Mouse (Mus musculus): ENCODE measurements around the gene Lrrc10b. TPM values are rescaled to one million over a fixed set of nuclear protein-coding genes. Genes with fewer than 3 reads are reported as not detected.

The Lrrc10b gene
- polyA plus RNA-seq, 2 experiments, result 0.06 to 0.08 TPM

DNA sequence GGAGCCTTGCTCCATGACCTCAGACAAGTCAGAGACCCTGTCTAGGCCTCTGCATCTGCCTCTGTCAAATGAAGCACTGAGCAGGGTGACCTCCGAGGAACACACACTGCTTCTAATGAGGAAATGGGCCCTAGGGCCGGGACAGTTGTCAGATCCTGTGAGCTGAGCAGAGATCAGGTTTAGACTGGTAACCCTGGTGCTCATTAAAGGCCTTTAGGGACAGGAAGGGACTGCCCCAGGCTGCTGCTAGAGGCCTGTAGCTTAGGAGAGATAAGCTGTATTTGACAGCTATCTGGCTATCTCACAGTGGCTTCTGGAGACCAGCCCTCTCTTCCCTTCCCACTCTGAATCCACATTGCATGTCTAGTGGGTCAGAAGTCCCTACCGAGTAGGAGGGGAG, 25.9 kb downstream of the Lrrc10b start:
- no peaks in the 10 kb centered on the region for H3K36me3 ChIP-seq (replicated peaks; ENCODE audit: control insufficient read depth, insufficient read depth, low read depth)
- H3K9me3 ChIP-seq (ENCODE audit: control insufficient read depth, low read length), result no peaks in the 10 kb centered on the region
- WGBS (ENCODE audit: insufficient replicate concordance), result 6% methylated on average over 3 of the region's 3 CpGs
- H3K9ac ChIP-seq (replicated peaks), result no peak overlapping the region
- no peak overlapping the region for H3K4me3 ChIP-seq (ENCODE audit: insufficient read depth in 1 of 2, low read depth in 2 of 2, low read length in 2 of 2)
- no peaks in the 10 kb centered on the region for H3K27me3 ChIP-seq (ENCODE audit: control insufficient read depth, insufficient read depth, low read length)
- ATAC-seq (ENCODE audit: insufficient read depth), result peak; percentile 73
- H3K4me2 ChIP-seq (ENCODE audit: low read depth), result peak overlapping the region; percentile 18; the same call in 1 of the 2 replicates
- peak; percentile 28 to 37 (median 28) for DNase-seq (ENCODE audit: low read depth in 3 of 3, low spot score in 3 of 3)
- H3K4me1 ChIP-seq (replicated peaks; ENCODE audit: control insufficient read depth in 2 of 2, insufficient read depth in 2 of 2, low read length in 1 of 2), result peaks cover 0 to 11% of the 10 kb centered on the region in 2 experiments; a peak in 3 of 4 replicates
- TF ChIP-seq EP300 (IDR thresholded peaks at IDR 0.05; ENCODE audit: low read depth), result peak; percentile 48
- no peak for TF ChIP-seq CTCF (IDR thresholded peaks at IDR 0.05; ENCODE audit: low read depth)
- H3K27ac ChIP-seq, result no peak overlapping the region

DNA sequence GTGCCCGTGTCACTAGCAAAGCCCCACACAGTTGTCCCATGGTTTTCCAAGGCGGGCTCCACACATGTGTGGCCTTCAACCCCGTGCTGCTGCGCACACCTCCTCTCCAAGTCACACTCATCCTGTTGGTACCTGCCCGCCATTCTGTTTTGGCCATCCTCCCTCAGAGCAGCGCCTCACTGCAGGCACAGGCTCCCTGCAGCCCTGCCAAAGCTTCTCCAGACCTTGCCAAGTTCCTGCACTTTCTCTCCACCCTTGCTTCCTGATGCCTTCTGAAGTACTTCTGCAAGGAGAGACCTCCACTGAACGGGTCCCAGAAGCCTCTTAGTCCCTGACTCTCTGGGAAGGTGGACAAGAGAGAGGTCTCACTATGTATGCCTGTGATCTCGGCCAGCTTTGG, 27.9 kb downstream of the Lrrc10b start:
- no peaks in the 10 kb centered on the region for H3K9me3 ChIP-seq (ENCODE audit: control insufficient read depth, low read length)
- H3K27me3 ChIP-seq (ENCODE audit: control insufficient read depth, insufficient read depth, low read length), result no peaks in the 10 kb centered on the region
- no peak for DNase-seq (ENCODE audit: low read depth in 3 of 3, low spot score in 3 of 3)
- H3K36me3 ChIP-seq (replicated peaks; ENCODE audit: control insufficient read depth, insufficient read depth, low read depth), result no peaks in the 10 kb centered on the region
- ATAC-seq (ENCODE audit: insufficient read depth), result no peak
- no peak overlapping the region for H3K27ac ChIP-seq
- TF ChIP-seq CTCF (IDR thresholded peaks at IDR 0.05; ENCODE audit: low read depth) (no peak), EP300 (IDR thresholded peaks at IDR 0.05; ENCODE audit: low read depth) (no peak)
- no peak overlapping the region for H3K4me3 ChIP-seq (ENCODE audit: insufficient read depth in 1 of 2, low read depth in 2 of 2, low read length in 2 of 2)
- 57% methylated on average over 8 of the region's 8 CpGs for whole genome bisulfite sequencing (ENCODE audit: insufficient replicate concordance)
- no peak overlapping the region for H3K4me2 ChIP-seq (ENCODE audit: low read depth)
- H3K9ac ChIP-seq (replicated peaks), result no peak overlapping the region
- H3K4me1 ChIP-seq (replicated peaks; ENCODE audit: control insufficient read depth in 2 of 2, insufficient read depth in 2 of 2, low read length in 1 of 2), result peaks cover 0 to 11% of the 10 kb centered on the region in 2 experiments; a peak in 3 of 4 replicates

DNA sequence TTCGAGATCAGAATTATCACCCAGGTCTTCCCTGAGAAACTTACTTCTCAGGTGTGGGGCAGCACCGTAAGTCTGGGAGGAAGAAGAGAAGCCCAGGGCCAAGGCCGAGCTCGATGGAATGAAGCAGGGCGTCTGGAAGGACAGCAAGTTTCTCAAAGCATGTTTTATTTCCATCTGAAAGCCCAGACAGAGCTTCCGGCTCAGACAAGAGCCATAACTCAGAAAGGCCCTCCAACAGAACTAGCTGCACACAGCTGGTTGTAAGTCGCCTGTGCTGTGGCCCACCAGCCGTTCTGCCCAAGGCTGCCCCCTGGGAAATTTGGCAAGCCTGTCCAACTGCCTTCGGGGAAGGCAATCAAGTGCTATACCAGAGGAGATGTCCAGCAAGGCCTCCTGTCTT, 29.8 kb downstream of the Lrrc10b start:
- H3K36me3 ChIP-seq (replicated peaks; ENCODE audit: control insufficient read depth, insufficient read depth, low read depth), result no peaks in the 10 kb centered on the region
- H3K9ac ChIP-seq (replicated peaks), result no peak overlapping the region
- 67% methylated on average over 9 of the region's 9 CpGs for WGBS (ENCODE audit: insufficient replicate concordance)
- peaks cover 10% of the 10 kb centered on the region for H3K27me3 ChIP-seq (ENCODE audit: control insufficient read depth, insufficient read depth, low read length)
- H3K4me1 ChIP-seq (replicated peaks; ENCODE audit: control insufficient read depth in 2 of 2, insufficient read depth in 2 of 2, low read length in 1 of 2), result peaks cover 0 to 11% of the 10 kb centered on the region in 2 experiments; a peak in 3 of 4 replicates
- H3K4me2 ChIP-seq (ENCODE audit: low read depth), result no peak overlapping the region
- ATAC-seq (ENCODE audit: insufficient read depth) (no peak), DNase-seq (ENCODE audit: low read depth in 3 of 3, low spot score in 3 of 3) (no peak)
- no peaks in the 10 kb centered on the region for H3K9me3 ChIP-seq (ENCODE audit: control insufficient read depth, low read length)
- H3K4me3 ChIP-seq (ENCODE audit: insufficient read depth in 1 of 2, low read depth in 2 of 2, low read length in 2 of 2), result no peak overlapping the region
- no peak for TF ChIP-seq EP300 (IDR thresholded peaks at IDR 0.05; ENCODE audit: low read depth)
- no peak for TF ChIP-seq CTCF (IDR thresholded peaks at IDR 0.05; ENCODE audit: low read depth)
- H3K27ac ChIP-seq, result no peak overlapping the region

GRCm38 (mm10) chr19:10426793-10427192, 30.5 kb downstream of the Lrrc10b start:
- Histone ChIP-seq H3K9ac (replicated peaks) (no peak overlapping the region), H3K4me1 (replicated peaks; ENCODE audit: control insufficient read depth in 2 of 2, insufficient read depth in 2 of 2, low read length in 1 of 2) (peaks cover 0 to 8% of the 10 kb centered on the region in 2 experiments; a peak in 3 of 4 replicates), H3K4me2 (ENCODE audit: low read depth) (no peak overlapping the region), H3K9me3 (ENCODE audit: control insufficient read depth, low read length) (no peaks in the 10 kb centered on the region), H3K27me3 (ENCODE audit: control insufficient read depth, insufficient read depth, low read length) (peaks cover 16% of the 10 kb centered on the region), H3K36me3 (replicated peaks; ENCODE audit: control insufficient read depth, insufficient read depth, low read depth) (no peaks in the 10 kb centered on the region), H3K27ac (no peak overlapping the region), H3K4me3 (ENCODE audit: insufficient read depth in 1 of 2, low read depth in 2 of 2, low read length in 2 of 2) (no peak overlapping the region)
- ATAC-seq (ENCODE audit: insufficient read depth) (no peak), DNase-seq (ENCODE audit: low read depth in 3 of 3, low spot score in 3 of 3) (no peak)
- TF ChIP-seq EP300 (IDR thresholded peaks at IDR 0.05; ENCODE audit: low read depth), result no peak
- no peak for TF ChIP-seq CTCF (IDR thresholded peaks at IDR 0.05; ENCODE audit: low read depth)
- WGBS (ENCODE audit: insufficient replicate concordance), result 37% methylated on average over 6 of the region's 6 CpGs

GRCm38 (mm10) chr19:10426312-10426711, 31.0 kb downstream of the Lrrc10b start:
- H3K27me3 ChIP-seq (ENCODE audit: control insufficient read depth, insufficient read depth, low read length), result peaks cover 17% of the 10 kb centered on the region
- DNase-seq (ENCODE audit: low read depth in 3 of 3, low spot score in 3 of 3), result no peak

More at GRCm38 (mm10) chr19:10426312-10426711, 31.0 kb downstream of the Lrrc10b start:
- Histone ChIP-seq H3K27ac (no peak overlapping the region), H3K4me2 (ENCODE audit: low read depth) (no peak overlapping the region), H3K36me3 (replicated peaks; ENCODE audit: control insufficient read depth, insufficient read depth, low read depth) (no peaks in the 10 kb centered on the region), H3K4me1 (replicated peaks; ENCODE audit: control insufficient read depth in 2 of 2, insufficient read depth in 2 of 2, low read length in 1 of 2) (peaks cover 0 to 4% of the 10 kb centered on the region in 2 experiments; a peak in 1 of 4 replicates), H3K4me3 (ENCODE audit: insufficient read depth in 1 of 2, low read depth in 2 of 2, low read length in 2 of 2) (no peak overlapping the region), H3K9ac (replicated peaks) (no peak overlapping the region), H3K9me3 (ENCODE audit: control insufficient read depth, low read length) (no peaks in the 10 kb centered on the region)
- ATAC-seq (ENCODE audit: insufficient read depth), result no peak
- TF ChIP-seq CTCF (IDR thresholded peaks at IDR 0.05; ENCODE audit: low read depth), result no peak
- TF ChIP-seq EP300 (IDR thresholded peaks at IDR 0.05; ENCODE audit: low read depth), result no peak
- 43% methylated on average over 25 of the region's 25 CpGs for WGBS (ENCODE audit: insufficient replicate concordance)
